Mouse (Mus musculus): ENCODE results near the gene Tnrc6b. TPM values are rescaled to one million over a fixed set of nuclear protein-coding genes. Genes with fewer than 3 reads are reported as not detected.

Tnrc6b gene
- polyA plus RNA-seq, 1 experiment from 2014 or later = 48.7 TPM

GRCm38 (mm10) chr15:80799634-80800137, 88.6 kb downstream of the Tnrc6b start:
- ATAC-seq = peak; percentile 61
- Histone ChIP-seq H3K4me3 (replicated peaks) (peak overlapping the region; percentile 55), H3K4me2 (replicated peaks) (peak overlapping the region; percentile 83), H3K36me3 (no peaks in the 10 kb centered on the region), H3K27ac (peak overlapping the region; percentile 92), H3K9ac (replicated peaks) (peak overlapping the region; percentile 78), H3K9me3 (no peaks in the 10 kb centered on the region), H3K4me1 (replicated peaks) (peaks cover 49% of the 10 kb centered on the region), H3K27me3 (no peaks in the 10 kb centered on the region)
- WGBS = 1% methylated on average over 10 of the region's 10 CpGs

- Histone ChIP-seq H3K9me3 (no peaks in the 10 kb centered on the region), H3K27ac (peak overlapping the region; percentile 92; the same call in 1 of the 2 replicates), H3K9ac (replicated peaks) (peak overlapping the region; percentile 78), H3K36me3 (no peaks in the 10 kb centered on the region), H3K4me3 (replicated peaks) (peak overlapping the region; percentile 55), H3K27me3 (no peaks in the 10 kb centered on the region), H3K4me2 (replicated peaks) (peak overlapping the region; percentile 83), H3K4me1 (replicated peaks) (peaks cover 52% of the 10 kb centered on the region)
- no peak for ATAC-seq
- WGBS = 1% methylated on average over 3 of the region's 3 CpGs
These were observed 89.1 kb downstream of the Tnrc6b start for GRCm38 (mm10) chr15:80800201-80800600.

DNA sequence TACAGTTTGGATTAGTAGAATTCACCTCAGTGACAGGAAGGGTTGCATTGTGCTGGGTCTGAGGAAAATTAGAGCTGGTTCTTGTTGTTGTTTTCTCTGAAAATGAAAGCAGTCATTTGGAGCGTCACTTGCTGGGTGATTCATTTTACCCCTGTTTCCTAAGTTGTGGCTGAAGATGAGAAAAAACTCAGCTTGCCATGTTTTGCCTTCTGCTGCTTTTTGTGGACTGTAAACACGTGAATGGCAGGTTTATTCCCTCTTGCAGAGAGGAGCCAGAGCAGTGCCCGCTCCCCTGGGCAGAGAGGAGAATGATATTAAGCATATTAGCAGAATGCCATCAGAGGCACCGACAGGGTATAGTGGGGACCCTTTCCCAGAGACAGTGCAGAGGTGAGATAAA, 89.7 kb downstream of the Tnrc6b start:
- Histone ChIP-seq H3K27me3 (no peaks in the 10 kb centered on the region), H3K9me3 (no peaks in the 10 kb centered on the region), H3K4me1 (replicated peaks) (peaks cover 52% of the 10 kb centered on the region), H3K27ac (peak overlapping the region; percentile 64), H3K9ac (replicated peaks) (peak overlapping the region; percentile 78), H3K4me2 (replicated peaks) (peak overlapping the region; percentile 83), H3K4me3 (replicated peaks) (peak overlapping the region; percentile 55), H3K36me3 (no peaks in the 10 kb centered on the region)
- no peak for ATAC-seq
- WGBS = 4% methylated on average over 4 of the region's 4 CpGs

- Histone ChIP-seq H3K9ac (replicated peaks) (no peak overlapping the region), H3K4me3 (replicated peaks) (peak overlapping the region; percentile 55), H3K4me2 (replicated peaks) (peak overlapping the region; percentile 83), H3K4me1 (replicated peaks) (peaks cover 58% of the 10 kb centered on the region), H3K9me3 (no peaks in the 10 kb centered on the region), H3K27me3 (no peaks in the 10 kb centered on the region), H3K27ac (no peak overlapping the region), H3K36me3 (no peaks in the 10 kb centered on the region)
- WGBS = 45% methylated on average over 1 of the region's 1 CpGs
- no peak for ATAC-seq
These were observed 90.5 kb downstream of the Tnrc6b start for GRCm38 (mm10) chr15:80801597-80801996.

DNA sequence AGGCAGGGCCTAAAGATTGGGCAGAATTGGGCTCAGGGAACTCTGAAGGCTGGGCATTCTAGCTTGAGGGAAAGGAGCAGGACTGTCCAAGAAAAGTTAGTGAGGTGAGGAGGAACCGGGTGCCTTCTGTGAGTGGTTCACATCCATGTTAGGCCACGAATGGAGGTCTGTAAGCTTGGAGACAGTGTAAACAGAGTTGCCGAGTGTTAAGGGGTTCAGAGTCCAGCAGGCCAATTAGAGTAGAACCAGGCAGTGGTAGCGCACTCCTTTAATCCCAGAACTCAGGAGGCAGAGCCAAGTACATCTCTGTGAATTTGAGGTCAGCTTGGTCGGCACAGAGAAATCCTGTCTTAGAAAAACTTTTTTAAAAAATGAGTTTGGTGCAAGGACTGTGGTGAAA, 96.0 kb downstream of the Tnrc6b start:
- no peak for ATAC-seq
- no peak overlapping the region for H3K27ac ChIP-seq
- H3K9ac ChIP-seq (replicated peaks) = no peak overlapping the region
- no peak overlapping the region for H3K4me2 ChIP-seq (replicated peaks)
- H3K27me3 ChIP-seq = no peaks in the 10 kb centered on the region
- H3K36me3 ChIP-seq = no peaks in the 10 kb centered on the region
- H3K9me3 ChIP-seq = no peaks in the 10 kb centered on the region
- peaks cover 42% of the 10 kb centered on the region for H3K4me1 ChIP-seq (replicated peaks)
- H3K4me3 ChIP-seq (replicated peaks) = no peak overlapping the region
- 84% methylated on average over 5 of the region's 5 CpGs for WGBS

DNA sequence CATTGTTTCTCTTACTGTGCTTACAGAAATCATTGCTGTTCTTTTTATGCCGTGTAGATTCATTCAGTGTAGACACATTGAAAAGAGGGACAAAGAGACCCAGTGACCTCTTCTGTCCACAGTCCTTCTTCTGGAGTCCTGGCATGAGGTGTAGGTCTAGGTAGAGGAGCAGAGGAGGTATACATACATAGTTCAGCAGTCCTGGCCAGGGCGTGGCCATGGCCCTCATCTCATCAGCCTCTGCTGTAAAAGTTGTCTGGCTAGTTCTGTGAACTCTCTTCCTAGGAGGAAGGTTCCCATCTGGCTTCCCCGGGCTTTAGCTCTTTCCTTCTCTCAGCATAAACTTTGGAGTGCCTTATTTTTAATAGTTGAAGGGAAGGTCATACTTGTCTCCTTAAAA, 99.1 kb downstream of the Tnrc6b start:
- no peak overlapping the region for H3K27ac ChIP-seq
- no peaks in the 10 kb centered on the region for H3K27me3 ChIP-seq
- H3K4me2 ChIP-seq (replicated peaks) = no peak overlapping the region
- WGBS = 96% methylated on average over 3 of the region's 3 CpGs
- H3K9me3 ChIP-seq = no peaks in the 10 kb centered on the region
- no peak overlapping the region for H3K9ac ChIP-seq (replicated peaks)
- no peak for ATAC-seq
- H3K36me3 ChIP-seq = no peaks in the 10 kb centered on the region
- no peak overlapping the region for H3K4me3 ChIP-seq (replicated peaks)
- H3K4me1 ChIP-seq (replicated peaks) = peaks cover 18% of the 10 kb centered on the region

- peaks cover 7% of the 10 kb centered on the region for H3K4me1 ChIP-seq (replicated peaks)
These were observed 101.7 kb downstream of the Tnrc6b start for GRCm38 (mm10) chr15:80812840-80813239.

DNA sequence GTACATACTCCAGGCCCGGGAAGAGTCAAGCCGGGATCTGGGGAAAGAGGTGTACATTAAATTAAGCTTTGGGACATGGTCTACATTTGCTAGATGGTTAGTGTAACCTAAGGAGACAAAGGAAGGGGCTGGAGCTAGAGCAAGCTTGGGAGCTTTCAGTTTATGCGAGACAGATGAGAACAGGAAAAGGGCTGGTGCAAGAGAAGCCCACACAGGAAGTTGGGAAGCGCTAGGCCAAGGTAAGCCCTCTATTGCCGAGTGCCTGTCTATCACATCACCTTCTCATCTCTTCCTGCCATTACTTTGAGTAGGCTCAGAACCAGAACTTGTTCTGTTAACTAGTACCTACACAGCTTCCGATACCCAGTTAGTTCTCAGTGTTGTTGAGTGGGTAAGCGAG, 103.7 kb downstream of the Tnrc6b start:
- ATAC-seq = no peak
- WGBS = 91% methylated on average over 7 of the region's 7 CpGs
- H3K27ac ChIP-seq = no peak overlapping the region

More at GRCm38 (mm10) chr15:80812840-80813239, 101.7 kb downstream of the Tnrc6b start:
- H3K27ac ChIP-seq = no peak overlapping the region
- ATAC-seq = no peak
- no peaks in the 10 kb centered on the region for H3K36me3 ChIP-seq
- H3K27me3 ChIP-seq = no peaks in the 10 kb centered on the region
- WGBS = 88% methylated on average over 4 of the region's 4 CpGs
- no peak overlapping the region for H3K4me2 ChIP-seq (replicated peaks)
- no peaks in the 10 kb centered on the region for H3K9me3 ChIP-seq
- no peak overlapping the region for H3K9ac ChIP-seq (replicated peaks)
- no peak overlapping the region for H3K4me3 ChIP-seq (replicated peaks)

DNA sequence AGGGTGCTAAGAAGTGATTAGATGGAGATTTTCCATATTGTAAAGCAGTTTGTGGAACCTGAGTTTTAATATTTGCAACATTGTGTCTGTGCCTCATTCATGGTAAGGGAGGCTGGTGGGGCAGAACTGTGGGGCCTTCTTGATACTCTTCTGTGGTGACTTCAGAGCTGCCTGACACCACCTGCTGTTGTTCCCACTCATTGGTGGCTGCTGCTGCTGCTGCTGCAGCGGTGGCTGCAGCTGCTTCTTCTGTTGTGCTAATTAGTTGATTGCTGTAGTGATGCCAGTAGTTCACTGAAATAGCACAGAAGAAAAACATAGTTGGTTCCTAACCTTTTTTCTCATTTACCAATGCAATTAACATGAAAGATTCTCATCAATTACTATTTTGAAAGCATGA, 111.2 kb downstream of the Tnrc6b start:
- no peak overlapping the region for H3K9ac ChIP-seq (replicated peaks)
- H3K4me1 ChIP-seq (replicated peaks) = peaks cover 43% of the 10 kb centered on the region
- H3K27me3 ChIP-seq = no peaks in the 10 kb centered on the region
- H3K9me3 ChIP-seq = no peaks in the 10 kb centered on the region
- 0% methylated on average over 1 of the region's 1 CpGs for WGBS
- H3K27ac ChIP-seq = peak overlapping the region; percentile 21; the same call in 1 of the 2 replicates
- ATAC-seq = no peak
- no peak overlapping the region for H3K4me2 ChIP-seq (replicated peaks)
- no peaks in the 10 kb centered on the region for H3K36me3 ChIP-seq
- no peak overlapping the region for H3K4me3 ChIP-seq (replicated peaks)

More for the DNA sequence above, 103.7 kb downstream of the Tnrc6b start:
- peaks cover 9% of the 10 kb centered on the region; the same call in 1 of the 2 replicates for H3K4me1 ChIP-seq (replicated peaks)
- no peak overlapping the region for H3K4me2 ChIP-seq (replicated peaks)
- H3K4me3 ChIP-seq (replicated peaks) = no peak overlapping the region
- H3K9ac ChIP-seq (replicated peaks) = no peak overlapping the region
- H3K27me3 ChIP-seq = no peaks in the 10 kb centered on the region
- no peaks in the 10 kb centered on the region for H3K9me3 ChIP-seq
- no peaks in the 10 kb centered on the region for H3K36me3 ChIP-seq

DNA sequence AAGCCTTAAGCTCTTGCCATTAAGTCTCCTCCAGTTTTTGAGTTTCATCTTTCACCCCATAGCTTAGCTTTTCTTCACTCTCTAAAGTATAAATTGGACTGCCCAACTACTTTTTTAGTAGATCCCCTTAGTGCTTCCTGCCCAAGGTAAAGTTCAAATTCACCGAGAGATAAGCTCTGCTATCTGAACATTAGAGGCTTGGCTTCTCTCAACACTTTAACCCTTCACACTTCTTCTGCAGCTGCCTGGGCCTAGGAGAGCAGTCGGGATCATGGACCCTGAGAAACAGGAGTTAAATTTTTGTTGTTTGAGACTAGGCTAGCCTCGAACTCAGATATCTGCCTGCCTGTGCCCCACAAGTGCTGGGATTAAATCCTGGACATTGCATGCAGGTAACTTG, 120.1 kb downstream of the Tnrc6b start:
- no peak overlapping the region for H3K4me3 ChIP-seq (replicated peaks)
- H3K9ac ChIP-seq (replicated peaks) = no peak overlapping the region
- WGBS = 85% methylated on average over 3 of the region's 3 CpGs
- H3K9me3 ChIP-seq = no peaks in the 10 kb centered on the region
- no peaks in the 10 kb centered on the region for H3K36me3 ChIP-seq
- no peak overlapping the region for H3K27ac ChIP-seq
- no peak overlapping the region for H3K4me2 ChIP-seq (replicated peaks)
- peaks cover 22% of the 10 kb centered on the region for H3K4me1 ChIP-seq (replicated peaks)
- no peaks in the 10 kb centered on the region for H3K27me3 ChIP-seq
- ATAC-seq = no peak

- Histone ChIP-seq H3K36me3 (no peaks in the 10 kb centered on the region), H3K4me1 (replicated peaks) (peaks cover 28% of the 10 kb centered on the region), H3K9ac (replicated peaks) (no peak overlapping the region), H3K9me3 (no peaks in the 10 kb centered on the region), H3K4me3 (replicated peaks) (no peak overlapping the region), H3K4me2 (replicated peaks) (no peak overlapping the region), H3K27me3 (no peaks in the 10 kb centered on the region), H3K27ac (no peak overlapping the region)
- no peak for ATAC-seq
- WGBS = 89% methylated on average over 3 of the region's 3 CpGs
These were observed 121.7 kb downstream of the Tnrc6b start for GRCm38 (mm10) chr15:80832808-80833207.

DNA sequence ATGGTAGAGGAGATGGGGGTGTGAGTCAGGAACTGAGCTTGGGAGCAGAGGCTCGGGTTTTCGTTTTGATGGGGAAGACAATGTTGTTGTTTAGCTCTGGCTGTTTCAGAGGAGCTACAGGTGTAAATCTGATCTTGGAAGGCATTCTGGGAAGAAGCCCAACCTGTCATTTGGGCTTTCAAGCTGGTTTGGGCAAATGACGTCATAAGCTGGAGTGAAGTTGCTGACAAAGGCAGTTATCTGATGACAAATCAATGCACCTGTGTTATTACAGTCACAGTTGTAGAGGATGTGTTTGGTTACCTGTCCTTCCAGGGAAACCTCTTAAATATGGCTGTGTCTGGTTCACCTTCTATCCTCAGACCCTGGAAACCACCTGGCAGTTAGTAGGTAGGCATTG, 125.1 kb downstream of the Tnrc6b start:
- Histone ChIP-seq H3K4me3 (replicated peaks) (no peak overlapping the region), H3K9me3 (no peaks in the 10 kb centered on the region), H3K4me1 (replicated peaks) (peaks cover 51% of the 10 kb centered on the region), H3K4me2 (replicated peaks) (no peak overlapping the region), H3K27ac (no peak overlapping the region), H3K9ac (replicated peaks) (no peak overlapping the region), H3K36me3 (no peaks in the 10 kb centered on the region), H3K27me3 (no peaks in the 10 kb centered on the region)
- WGBS = 74% methylated on average over 3 of the region's 3 CpGs
- no peak for ATAC-seq

DNA sequence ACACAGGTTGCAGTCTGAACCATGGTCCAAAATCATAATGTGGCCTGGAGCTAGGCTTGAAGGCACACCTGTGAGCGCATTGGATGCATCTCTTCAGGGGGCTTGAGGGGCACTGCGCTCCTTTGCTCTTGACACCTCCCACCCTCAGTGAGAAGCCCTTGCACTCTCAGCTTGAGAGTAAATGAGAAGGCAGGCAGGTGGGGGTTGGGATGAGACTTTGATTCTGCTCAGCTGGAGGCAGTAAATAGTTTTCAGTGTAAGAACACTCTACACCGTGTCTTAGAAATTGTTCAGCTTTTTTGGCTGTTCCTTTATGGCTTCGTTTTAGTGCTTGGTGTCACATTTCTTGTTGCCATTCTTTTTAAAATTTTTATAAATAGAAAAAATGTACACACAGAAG, 127.7 kb downstream of the Tnrc6b start:
- H3K36me3 ChIP-seq = no peaks in the 10 kb centered on the region
- no peaks in the 10 kb centered on the region for H3K27me3 ChIP-seq
- no peak overlapping the region for H3K4me2 ChIP-seq (replicated peaks)
- H3K4me1 ChIP-seq (replicated peaks) = peaks cover 54% of the 10 kb centered on the region
- no peak overlapping the region for H3K9ac ChIP-seq (replicated peaks)
- no peak overlapping the region for H3K4me3 ChIP-seq (replicated peaks)
- WGBS = 65% methylated on average over 4 of the region's 4 CpGs
- no peak overlapping the region for H3K27ac ChIP-seq
- no peak for ATAC-seq
- no peaks in the 10 kb centered on the region for H3K9me3 ChIP-seq

Data from midbrain, embryonic 13.5 days (tissue).